Mouse (Mus musculus): ENCODE data around the gene Sqstm1.

Sqstm1 gene

GRCm38 (mm10) chr11:50230481-50231304, 20.1 kb upstream of the Sqstm1 start:
- CTCF ChIA-PET: interaction anchor here (0.6 to 2.2 kb wide), 2 partner anchors 19 to 69 kb away, joined by 3 to 8 read pairs; no protein-coding TSS in a partner anchor

- CTCF ChIA-PET: no interaction called here
Measured at GRCm38 (mm10) chr11:50229252-50229910, 18.8 kb upstream of the Sqstm1 start.

GRCm38 (mm10) chr11:50228772-50229171, 18.1 kb upstream of the Sqstm1 start:
- CTCF ChIA-PET: interaction anchor here (0.5 kb wide), 1 partner anchor 191 kb away, joined by 3 read pairs; no protein-coding TSS in a partner anchor

- CTCF ChIA-PET: interaction anchor here (0.8 to 1.5 kb wide), 2 partner anchors 11 to 63 kb away, joined by 4 to 12 read pairs; no protein-coding TSS in a partner anchor
Measured at GRCm38 (mm10) chr11:50227736-50228135, 17.1 kb upstream of the Sqstm1 start.

GRCm38 (mm10) chr11:50227226-50227625, 16.6 kb upstream of the Sqstm1 start:
- CTCF ChIA-PET: interaction anchor here (1.5 kb wide), 1 partner anchor 62 kb away, joined by 4 read pairs; no protein-coding TSS in a partner anchor

- CTCF ChIA-PET: interaction anchor here (1.5 kb wide), 1 partner anchor 61 kb away, joined by 4 read pairs; no protein-coding TSS in a partner anchor
Measured at GRCm38 (mm10) chr11:50226406-50226805, 15.8 kb upstream of the Sqstm1 start.

GRCm38 (mm10) chr11:50225611-50226378, 15.2 kb upstream of the Sqstm1 start:
- CTCF ChIA-PET: interaction anchor here (1.3 kb wide), 1 partner anchor 240 kb away, joined by 3 read pairs; no protein-coding TSS in a partner anchor

- CTCF ChIA-PET: interaction anchor here (0.7 to 1.3 kb wide), 2 partner anchors 45 to 239 kb away, joined by 3 to 5 read pairs; no protein-coding TSS in a partner anchor
Measured at GRCm38 (mm10) chr11:50224671-50225530, 14.3 kb upstream of the Sqstm1 start.

- CTCF ChIA-PET: interaction anchor here (0.7 kb wide), 1 partner anchor 46 kb away, joined by 5 read pairs; no protein-coding TSS in a partner anchor
Measured at GRCm38 (mm10) chr11:50223783-50224662, 13.4 kb upstream of the Sqstm1 start.

GRCm38 (mm10) chr11:50222559-50223276, 12.1 kb upstream of the Sqstm1 start:
- CTCF ChIA-PET: no interaction called here

GRCm38 (mm10) chr11:50219833-50220232, 9.2 kb upstream of the Sqstm1 start:
- CTCF ChIA-PET: interaction anchor here (1.0 kb wide), 1 partner anchor 12 kb away, joined by 3 read pairs; no protein-coding TSS in a partner anchor

- CTCF ChIA-PET: no interaction called here
Measured at GRCm38 (mm10) chr11:50217811-50218210, 7.2 kb upstream of the Sqstm1 start.

GRCm38 (mm10) chr11:50216724-50217366, 6.2 kb upstream of the Sqstm1 start:
- CTCF ChIA-PET: interaction anchor here (0.6 to 1.0 kb wide), 3 partner anchors 11 to 383 kb away, joined by 3 to 12 read pairs (median 3); no protein-coding TSS in a partner anchor

GRCm38 (mm10) chr11:50215633-50216032, 5.0 kb upstream of the Sqstm1 start:
- CTCF ChIA-PET: no interaction called here

GRCm38 (mm10) chr11:50214631-50215030, 4.0 kb upstream of the Sqstm1 start:
- CTCF ChIA-PET: no interaction called here

GRCm38 (mm10) chr11:50212848-50213758, 2.5 kb upstream of the Sqstm1 start:
- CTCF ChIA-PET: interaction anchor here (0.5 to 0.6 kb wide), 2 partner anchors 195 to 519 kb away, joined by 8 to 10 read pairs; no protein-coding TSS in a partner anchor

All from spleen, embryonic (tissue).